Mouse (Mus musculus): ENCODE data around the gene Slc22a6. TPM values are rescaled to one million over a fixed set of nuclear protein-coding genes. Genes with fewer than 3 reads are reported as not detected.

Slc22a6 gene
- total RNA-seq, 2 experiments from 2014 or later = 4.9 to 5.9 TPM

DNA sequence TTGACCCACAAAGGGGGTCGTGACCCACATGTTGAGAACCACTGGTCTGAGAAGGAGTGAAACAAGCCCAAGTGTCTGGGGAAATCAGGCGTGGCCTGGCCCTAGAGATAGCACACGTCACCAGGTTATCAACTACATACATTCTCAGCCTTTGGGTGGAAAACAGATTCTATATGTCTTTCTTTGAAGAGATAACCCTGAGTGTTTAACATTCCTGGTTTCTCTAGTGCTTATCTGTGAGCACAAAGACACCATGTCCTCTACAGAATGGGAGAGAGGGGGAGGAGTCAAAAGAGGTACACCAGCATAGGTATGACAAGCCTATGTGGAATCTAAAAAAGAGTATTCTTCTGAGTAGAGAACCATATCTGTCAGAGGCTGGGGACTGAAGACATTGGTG, 14.9 kb upstream of the Slc22a6 start:
- intact Hi-C loops (cut with DNase I) = no loop called here

DNA sequence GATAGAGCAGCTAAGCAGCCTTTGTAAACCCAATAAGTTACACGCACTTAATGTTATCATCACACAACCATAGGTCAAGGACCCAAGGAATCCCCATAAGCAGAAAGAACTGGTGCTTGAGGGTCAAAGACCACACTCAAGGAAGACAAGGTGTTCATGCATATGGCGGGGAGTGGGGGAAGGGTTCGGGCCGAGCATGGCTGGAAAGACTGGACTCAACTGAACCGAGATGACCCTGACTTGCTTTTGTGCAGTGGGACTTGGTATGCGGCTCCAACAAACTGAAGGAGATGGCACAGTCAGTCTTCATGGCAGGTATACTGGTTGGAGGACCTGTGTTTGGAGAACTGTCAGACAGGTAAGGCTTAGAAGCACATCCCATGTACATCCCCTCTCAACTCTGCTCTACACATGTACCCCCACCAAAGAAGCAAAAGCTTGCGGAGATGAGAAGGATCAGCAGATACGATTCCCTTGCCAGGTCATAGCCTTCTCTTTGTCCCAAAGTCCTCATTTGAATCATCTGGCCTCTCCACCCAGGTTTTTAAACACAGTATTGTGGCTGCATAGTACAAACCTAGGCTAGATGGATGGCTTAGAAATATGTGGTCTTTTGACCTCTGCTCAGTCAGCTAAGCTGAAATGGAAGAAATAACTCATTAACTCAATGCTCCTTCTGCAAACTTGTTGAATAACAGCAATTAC, 13.2 kb upstream of the Slc22a6 start:
- no peak for DNase-seq (ENCODE audit: extremely low spot score in 1 of 2, low spot score in 2 of 2)
- intact Hi-C loops (cut with DNase I) = no loop called here

More for the DNA sequence above, 14.9 kb upstream of the Slc22a6 start:
- no peak for DNase-seq (ENCODE audit: extremely low spot score in 1 of 2, low spot score in 2 of 2)

DNA sequence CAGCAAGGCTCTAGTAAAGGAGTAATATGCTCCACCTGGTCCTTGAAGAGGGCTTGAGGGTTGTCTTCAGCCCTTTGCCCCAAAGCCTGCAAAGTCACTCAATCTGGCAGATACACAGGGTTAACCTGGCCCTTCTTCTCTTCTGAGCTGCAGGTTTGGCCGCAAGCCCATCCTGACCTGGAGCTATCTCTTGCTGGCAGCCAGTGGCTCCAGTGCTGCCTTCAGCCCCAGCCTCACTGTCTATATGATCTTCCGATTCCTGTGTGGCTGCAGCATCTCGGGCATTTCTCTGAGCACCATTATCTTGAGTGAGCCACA, 12.6 kb upstream of the Slc22a6 start:
- DNase-seq (ENCODE audit: extremely low spot score in 1 of 2, low spot score in 2 of 2) = no peak
- intact Hi-C loops (cut with DNase I) = no loop called here

DNA sequence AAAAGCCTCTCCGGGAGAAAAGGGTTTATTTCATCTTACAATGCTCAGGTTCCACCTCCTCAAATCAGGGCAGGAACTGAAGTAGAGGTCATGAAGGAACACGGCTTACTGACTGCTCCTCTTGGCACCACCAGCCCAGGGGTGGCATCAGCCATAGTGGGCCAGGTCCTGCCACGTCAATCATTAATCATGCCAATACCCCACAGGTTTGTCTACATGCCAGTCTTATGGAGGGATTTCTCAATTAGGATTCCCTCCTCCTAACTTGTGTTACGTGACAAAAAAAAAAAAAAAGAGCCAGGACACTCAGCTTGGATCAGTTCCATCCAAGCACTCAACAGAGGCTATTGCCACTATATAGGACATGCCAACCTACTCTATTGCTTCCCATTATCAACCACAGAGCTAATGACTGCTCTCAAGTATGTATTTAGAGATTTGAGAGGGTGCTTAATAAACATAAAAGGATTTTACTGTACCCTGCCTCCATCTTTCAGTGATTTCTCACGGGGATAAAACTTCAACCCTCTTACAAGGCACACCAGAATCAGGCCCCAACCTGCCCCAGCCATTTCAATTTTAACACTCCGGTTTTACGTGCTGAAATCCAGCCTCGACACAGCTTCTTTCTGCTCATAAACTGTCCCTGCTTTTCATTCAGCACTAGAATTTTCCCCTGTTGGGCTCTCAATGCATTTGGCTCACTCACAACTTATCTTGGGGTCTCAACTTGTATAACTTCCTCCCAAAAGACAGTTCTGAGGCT, 6.3 kb upstream of the Slc22a6 start:
- no peak for DNase-seq (ENCODE audit: extremely low spot score in 1 of 2, low spot score in 2 of 2)
- intact Hi-C loops (cut with DNase I) = no loop called here

DNA sequence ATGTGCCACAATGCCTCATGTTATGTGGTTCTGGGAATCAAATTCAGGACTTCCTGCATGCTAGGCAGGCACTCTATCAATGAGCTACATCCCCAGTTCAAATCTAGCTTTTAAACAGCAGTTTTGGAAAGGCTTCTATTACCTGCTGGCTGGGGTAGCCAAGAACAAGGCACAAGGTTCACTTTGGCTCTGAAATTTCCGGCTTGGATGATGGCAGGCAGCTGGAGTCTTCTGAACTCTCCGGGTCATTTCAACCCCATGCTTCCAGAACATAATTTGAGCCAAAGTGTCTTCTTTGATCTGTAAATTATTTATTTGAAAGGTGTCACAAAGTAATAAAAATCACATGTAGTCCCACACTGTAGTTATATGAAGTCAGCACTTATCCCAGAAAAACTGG, 4.7 kb upstream of the Slc22a6 start:
- no peak for DNase-seq (ENCODE audit: extremely low spot score in 1 of 2, low spot score in 2 of 2)
- intact Hi-C loops (cut with DNase I) = no loop called here

DNA sequence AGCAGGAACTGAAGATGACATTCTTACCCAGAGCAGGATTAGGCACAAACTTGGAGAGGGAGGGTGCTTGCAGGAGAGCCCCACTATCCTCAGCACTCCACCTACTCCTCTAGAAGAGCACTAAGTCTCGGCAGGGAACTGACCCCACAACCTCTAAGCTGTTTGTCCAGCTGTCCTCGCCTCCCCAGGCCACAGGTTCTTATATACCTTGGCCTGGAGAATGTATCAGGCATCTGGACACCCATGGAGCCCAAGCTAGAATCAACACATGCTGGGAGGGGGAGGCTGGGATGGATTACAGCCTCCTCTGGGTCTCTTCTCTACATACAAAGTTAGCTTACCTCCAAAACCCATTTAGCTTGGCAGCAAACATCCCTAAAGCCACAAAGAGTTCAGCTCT, 3.5 kb upstream of the Slc22a6 start:
- intact Hi-C loops (cut with DNase I) = no loop called here
- DNase-seq (ENCODE audit: extremely low spot score in 1 of 2, low spot score in 2 of 2) = peak in 1 of 2 experiments; percentile 72

DNA sequence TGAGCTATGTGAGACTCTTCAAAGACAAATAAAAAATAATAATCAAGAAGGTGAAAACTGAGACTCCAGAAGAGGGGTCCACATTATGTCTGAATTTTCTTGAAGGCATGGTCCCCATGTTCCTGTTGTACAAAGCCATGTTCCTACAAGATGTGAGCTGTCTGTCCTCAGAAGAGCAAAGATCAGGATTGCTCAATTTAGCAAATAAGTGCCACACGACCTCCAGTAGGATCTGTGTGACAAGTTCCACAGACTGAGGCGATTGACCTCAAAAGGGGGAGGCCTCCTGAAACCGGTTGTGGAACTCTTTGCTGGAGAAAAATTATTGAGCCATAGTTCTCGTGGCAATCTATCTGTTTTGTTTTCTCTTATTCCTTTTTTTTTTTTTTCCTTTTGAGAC, 1.5 kb upstream of the Slc22a6 start:
- no peak for DNase-seq (ENCODE audit: extremely low spot score in 1 of 2, low spot score in 2 of 2)
- intact Hi-C loops (cut with DNase I) = no loop called here

DNA sequence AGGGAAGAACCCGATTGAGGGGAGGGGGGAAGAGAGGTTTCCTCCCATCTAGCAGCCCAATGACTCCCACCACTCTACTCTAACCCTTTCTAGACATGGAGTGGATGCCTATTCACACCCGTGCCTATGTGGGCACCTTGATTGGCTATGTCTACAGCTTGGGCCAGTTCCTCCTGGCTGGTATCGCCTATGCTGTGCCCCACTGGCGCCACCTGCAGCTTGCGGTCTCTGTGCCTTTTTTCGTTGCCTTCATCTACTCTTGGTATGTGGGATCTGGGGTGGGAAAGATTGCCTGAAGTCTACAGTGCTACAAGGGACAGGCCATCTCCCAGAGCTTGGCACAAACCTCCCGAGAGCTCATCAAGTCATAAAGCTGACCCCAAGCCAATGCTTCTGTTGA, 3.3 kb downstream of the Slc22a6 start:
- intact Hi-C loops (cut with DNase I) = no loop called here
- no peak for DNase-seq (ENCODE audit: extremely low spot score in 1 of 2, low spot score in 2 of 2)

DNA sequence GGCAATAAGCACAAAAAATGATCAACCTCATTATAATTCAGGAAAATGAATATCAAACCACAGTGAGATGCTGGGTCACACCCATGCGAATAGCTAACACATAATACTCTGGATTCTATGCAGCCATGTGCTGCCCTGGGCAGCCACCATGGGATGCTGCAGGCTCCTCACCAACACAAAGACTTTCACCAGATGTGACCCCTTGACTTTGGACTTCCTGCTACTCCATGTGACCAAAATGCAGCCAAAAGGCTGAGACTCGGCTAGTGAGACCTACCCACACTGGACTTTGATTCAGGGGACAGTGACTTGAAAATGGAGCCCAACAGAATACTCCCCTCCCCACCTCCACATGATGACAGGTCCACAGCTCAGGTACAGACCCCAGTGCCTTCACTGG, 12.4 kb downstream of the Slc22a6 start:
- intact Hi-C loops (cut with DNase I) = no loop called here
- DNase-seq (ENCODE audit: extremely low spot score in 1 of 2, low spot score in 2 of 2) = no peak

DNA sequence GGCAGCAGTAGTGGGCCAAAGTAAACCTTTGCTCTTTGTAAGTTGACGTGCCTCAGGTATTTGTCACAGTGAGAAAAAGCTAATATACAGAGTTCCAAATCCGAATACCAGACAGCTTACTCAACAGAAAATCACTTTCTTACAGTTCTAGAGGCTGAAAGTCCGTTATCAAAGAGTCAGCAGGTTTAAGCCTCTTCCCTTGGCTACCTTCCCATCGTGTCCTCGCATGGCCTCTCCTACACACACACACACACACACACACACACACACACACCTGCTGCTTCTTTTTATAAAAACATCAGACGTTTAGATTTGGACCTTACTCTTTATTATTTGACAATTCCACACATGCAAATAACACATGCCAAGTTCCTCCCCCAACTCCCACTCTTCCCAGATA, 13.0 kb downstream of the Slc22a6 start:
- intact Hi-C loops (cut with DNase I) = no loop called here
- DNase-seq (ENCODE audit: extremely low spot score in 1 of 2, low spot score in 2 of 2) = no peak

DNA sequence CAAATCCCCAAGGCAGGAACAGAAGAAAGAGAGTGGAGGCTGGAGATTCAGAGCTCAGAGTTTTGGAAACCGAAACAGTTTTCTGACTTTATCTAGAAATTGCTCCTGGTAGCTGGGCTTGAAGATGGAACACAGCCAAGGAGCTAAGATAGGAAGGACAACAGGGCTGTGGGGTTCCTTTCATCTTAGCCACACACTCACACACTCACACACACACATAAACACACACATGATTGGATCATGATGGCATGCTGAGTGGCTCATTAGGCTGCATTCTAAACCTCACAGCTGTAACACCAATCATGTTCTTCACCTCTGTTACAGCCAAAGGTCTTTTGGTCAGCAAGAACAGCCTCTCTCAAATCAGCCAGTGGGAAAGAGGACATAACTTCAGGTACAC, 14.2 kb downstream of the Slc22a6 start:
- intact Hi-C loops (cut with DNase I) = no loop called here
- DNase-seq (ENCODE audit: extremely low spot score in 1 of 2, low spot score in 2 of 2) = no peak

DNA sequence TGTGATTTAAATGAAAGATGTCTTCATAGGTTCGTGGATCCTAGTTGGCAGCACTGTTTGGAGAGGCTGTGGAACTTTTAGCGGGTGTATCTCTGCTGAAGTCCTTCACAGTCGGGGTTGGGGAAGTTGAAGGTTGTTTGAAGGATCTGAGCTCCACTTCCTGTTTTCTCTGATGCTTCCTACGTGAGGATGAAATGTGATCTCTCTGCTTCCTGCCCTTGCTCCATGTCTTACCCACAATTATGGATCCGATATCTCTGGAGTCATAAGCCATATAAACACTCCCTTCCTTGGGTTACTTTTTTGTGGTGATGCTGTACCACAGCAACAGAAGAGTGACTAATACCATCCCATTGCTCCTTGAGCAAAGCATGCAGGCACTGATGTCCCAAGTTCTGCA, 24.2 kb downstream of the Slc22a6 start:
- intact Hi-C loops (cut with DNase I) = no loop called here
- no peak for DNase-seq (ENCODE audit: extremely low spot score in 1 of 2, low spot score in 2 of 2)

DNA sequence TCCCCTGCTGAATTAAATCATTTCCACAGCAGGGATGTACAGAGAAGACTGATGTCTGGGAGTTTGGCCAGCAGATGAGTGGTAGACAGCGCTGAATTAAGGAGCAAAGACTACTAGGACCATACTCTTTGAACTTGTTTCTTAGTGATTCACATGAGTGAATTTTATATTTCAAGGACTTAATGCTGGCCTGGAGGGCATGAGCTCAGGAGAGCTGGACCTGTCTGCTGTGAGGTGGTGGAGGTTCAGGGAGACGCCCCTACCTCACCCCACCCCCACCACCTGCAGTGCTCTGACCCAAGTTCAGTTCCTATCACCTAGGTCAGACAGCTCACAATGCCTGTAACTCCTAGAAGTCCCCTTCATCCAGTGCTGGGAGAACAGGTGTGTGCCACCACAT, 28.6 kb downstream of the Slc22a6 start:
- no peak for DNase-seq (ENCODE audit: extremely low spot score in 1 of 2, low spot score in 2 of 2)
- intact Hi-C loops (cut with DNase I) = no loop called here

DNA sequence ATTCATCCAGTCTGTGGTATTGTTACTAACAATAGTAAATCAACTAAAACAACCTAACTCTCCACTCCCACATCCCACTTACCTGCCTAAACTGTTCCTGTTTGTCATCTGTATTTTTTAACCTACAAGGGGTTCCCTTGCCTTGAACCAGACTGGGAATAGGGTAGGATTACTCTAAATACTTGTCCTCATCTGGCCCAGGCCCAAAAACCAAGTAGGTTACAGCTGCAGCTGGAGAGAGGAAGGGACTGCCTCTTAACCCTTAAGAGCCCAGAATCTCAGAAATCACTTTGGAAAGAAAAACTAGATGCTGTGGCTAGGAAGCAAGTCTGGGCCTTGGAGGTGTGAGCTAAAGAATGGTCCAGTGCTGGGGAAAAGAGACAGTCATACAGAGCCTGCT, 38.0 kb downstream of the Slc22a6 start:
- peak in 1 of 2 experiments; percentile 81 for DNase-seq (ENCODE audit: extremely low spot score in 1 of 2, low spot score in 2 of 2)
- intact Hi-C loops (cut with DNase I) = no loop called here

DNA sequence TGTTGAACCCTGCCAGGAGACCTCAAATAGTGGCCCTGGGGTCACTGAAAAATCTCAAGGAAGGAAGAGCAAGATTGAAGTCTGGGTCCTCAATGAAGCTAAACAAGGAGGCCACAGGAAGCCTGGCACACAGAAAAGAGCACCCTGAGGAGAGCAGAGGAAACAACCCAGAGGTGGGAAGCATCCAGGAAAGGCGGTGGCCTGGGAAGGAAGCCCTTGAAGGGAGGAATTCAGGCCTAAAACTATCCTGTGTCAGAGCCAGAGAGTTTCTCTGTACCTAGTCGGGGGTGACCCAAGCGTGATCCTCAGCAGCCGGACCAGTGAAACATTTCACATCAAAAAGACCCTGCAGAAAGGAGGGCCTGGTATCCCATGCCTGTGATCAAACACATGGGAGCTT, 38.5 kb downstream of the Slc22a6 start:
- DNase-seq (ENCODE audit: extremely low spot score in 1 of 2, low spot score in 2 of 2) = peak in 1 of 2 experiments; percentile 80
- intact Hi-C loops (cut with DNase I) = no loop called here

DNA sequence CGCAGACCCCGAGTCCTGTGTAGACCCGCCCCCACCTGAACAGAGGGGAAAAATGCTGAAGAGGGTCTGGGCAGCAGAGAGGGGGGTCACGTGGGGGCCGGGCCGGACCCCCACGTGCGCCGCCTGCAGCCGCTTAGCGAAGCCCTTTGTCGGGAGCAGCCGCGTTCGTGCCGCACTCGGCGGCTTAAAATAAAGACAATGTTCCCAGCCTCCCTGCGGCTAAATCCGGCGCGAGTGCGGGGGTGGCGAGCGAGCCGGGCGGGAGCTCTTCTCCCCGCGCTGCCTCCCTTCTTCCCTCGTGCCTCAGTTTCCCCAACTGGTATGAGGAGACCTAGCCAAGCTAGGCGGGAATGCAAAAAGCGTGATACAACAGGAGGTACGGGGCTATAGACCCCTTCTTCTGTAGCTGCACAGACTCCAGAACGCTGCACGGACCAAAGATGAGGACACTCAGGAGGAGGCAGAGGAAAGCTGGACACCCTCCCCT, 44.0 kb downstream of the Slc22a6 start:
- peak; percentile 70 to 87 for DNase-seq (ENCODE audit: extremely low spot score in 1 of 2, low spot score in 2 of 2)
- intact Hi-C loops (cut with DNase I) = no loop called here

DNA sequence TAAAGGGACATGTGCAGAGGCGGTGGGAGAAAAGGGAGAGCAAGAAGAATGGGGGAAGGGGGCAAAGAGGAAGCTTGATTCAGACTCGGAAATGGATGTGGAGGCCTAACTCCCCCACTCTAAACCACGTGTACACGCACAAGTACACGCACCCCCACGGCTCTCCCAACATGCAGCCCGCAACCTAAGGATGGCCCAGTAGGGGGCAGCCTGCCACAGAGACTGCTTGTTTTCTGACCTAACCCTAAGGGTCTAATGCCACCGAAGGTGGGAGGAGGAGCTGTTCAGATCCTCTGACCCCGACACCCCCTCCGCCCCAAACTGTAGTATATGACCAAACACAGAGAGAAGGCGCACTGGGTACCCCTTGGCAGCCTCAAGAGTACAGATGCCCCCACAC, 44.5 kb downstream of the Slc22a6 start:
- peak; percentile 80 to 89 for DNase-seq (ENCODE audit: extremely low spot score in 1 of 2, low spot score in 2 of 2)
- intact Hi-C loops (cut with DNase I) = no loop called here

DNA sequence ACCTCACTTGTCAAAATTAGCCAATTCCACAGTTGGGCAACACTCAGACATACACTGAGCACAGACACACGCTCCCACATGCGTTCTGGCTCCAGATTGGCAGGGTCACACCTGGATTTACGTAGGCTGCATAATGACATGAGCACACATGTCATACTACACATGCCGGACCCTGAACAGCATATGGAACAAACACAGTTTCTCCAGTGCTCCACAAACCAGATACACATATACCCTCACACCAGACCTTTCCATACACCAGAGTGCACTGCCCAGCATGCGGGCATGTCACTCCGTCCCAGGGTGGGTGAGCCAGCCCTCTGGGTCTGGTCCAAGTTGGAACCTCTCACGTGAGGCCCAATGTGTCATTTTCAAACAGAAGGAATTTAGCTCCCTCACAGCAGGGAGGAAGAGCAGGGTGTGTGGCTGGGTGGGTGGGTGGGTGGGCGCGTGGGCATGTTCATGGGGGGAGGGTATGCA, 45.6 kb downstream of the Slc22a6 start, which contains the start of gene Chrm1:
TSS of gene Chrm1 (plus strand) at position 430 of the 480 bp plus-strand sequence.
- peak in 1 of 2 experiments; percentile 61 for DNase-seq (ENCODE audit: extremely low spot score in 1 of 2, low spot score in 2 of 2)
- intact Hi-C loops (cut with DNase I) = no loop called here

DNA sequence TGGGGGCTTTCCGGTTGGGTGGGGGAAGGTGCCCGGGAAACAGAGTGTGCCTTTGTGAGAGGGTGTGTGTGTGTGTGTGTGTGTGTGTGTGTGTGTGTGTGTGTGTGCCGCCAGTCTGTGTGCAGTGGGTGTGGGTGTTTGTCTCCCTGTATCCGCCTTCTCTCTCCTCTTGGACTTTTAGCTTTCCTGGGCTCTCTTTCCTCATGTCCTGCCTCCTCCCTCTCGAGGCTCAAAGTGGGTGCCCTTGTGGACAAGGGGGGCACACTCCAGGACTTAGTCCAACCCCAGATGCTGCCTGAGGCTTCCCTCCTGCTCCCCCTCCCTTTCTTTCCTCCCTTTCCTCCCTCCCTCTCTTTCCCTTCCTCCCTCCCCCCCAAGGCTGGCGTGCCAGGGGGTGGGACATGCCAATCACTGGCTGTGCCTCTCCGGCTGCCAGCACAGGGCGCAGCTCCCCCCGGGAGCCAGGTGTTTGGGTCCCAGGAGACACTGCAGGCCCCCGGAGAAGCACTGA, 46.1 kb downstream of the Slc22a6 start:
- peak; percentile 57 to 85 for DNase-seq (ENCODE audit: extremely low spot score in 1 of 2, low spot score in 2 of 2)
- intact Hi-C loops (cut with DNase I) = no loop called here

DNA sequence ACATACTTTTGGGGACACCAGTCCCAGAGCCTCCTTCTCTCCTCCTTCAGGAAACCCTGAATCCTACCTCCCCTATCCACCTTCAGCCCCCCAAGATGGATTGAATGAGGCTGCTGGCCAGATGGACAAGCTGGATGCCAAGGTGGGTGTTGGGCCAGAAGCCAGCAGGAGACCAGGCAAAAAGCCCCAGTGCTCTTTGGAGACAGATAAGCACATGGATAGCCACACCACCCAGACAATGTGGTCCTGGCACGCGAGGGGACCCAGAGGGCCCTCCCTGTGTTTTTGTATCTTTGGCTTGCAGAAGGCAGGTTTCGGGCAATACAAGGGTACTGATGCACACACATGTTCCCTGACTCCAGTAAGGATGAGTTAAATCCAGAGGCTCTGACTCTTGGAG, 47.0 kb downstream of the Slc22a6 start:
- DNase-seq (ENCODE audit: extremely low spot score in 1 of 2, low spot score in 2 of 2) = peak in 1 of 2 experiments; percentile 65
- intact Hi-C loops (cut with DNase I) = no loop called here
